Mouse (Mus musculus): ENCODE data around the gene Cwc25.
"Not testable (repeated sequence)": the region's sequence is repeated elsewhere in the genome, so short reads cannot be mapped to it uniquely, and the experiment has no call there.

Cwc25 gene

GRCm38 (mm10) chr11:97771410-97771809 lies 5.1 kb upstream of the Cwc25 start:
- DNase-seq = no peak

- no peak for DNase-seq
Measured at GRCm38 (mm10) chr11:97769704-97770103, 3.3 kb upstream of the Cwc25 start.

DNA sequence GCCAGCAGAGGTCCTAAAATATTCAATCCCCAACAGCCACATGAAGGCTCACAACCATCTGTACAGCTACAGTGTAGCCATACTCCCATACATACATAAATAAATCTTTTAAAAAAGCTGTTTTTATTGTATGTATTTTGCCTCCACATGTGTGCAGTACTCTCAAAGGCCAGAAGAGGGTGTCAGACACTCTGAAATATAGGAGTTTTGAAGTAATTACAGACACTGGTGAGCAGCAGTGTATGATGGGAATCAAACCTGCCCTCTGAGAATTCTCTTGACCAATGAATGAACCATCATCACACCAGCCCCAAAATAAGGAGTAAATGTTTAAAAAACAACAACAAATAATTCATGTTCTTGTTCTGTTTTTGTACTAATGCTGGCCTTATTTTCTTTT lies 4.7 kb downstream of the Cwc25 start:
- no peak for DNase-seq

GRCm38 (mm10) chr11:97758942-97759341 lies 7.4 kb downstream of the Cwc25 start:
- no peak for DNase-seq

GRCm38 (mm10) chr11:97758125-97758524 lies 8.2 kb downstream of the Cwc25 start:
- no peak for DNase-seq

DNA sequence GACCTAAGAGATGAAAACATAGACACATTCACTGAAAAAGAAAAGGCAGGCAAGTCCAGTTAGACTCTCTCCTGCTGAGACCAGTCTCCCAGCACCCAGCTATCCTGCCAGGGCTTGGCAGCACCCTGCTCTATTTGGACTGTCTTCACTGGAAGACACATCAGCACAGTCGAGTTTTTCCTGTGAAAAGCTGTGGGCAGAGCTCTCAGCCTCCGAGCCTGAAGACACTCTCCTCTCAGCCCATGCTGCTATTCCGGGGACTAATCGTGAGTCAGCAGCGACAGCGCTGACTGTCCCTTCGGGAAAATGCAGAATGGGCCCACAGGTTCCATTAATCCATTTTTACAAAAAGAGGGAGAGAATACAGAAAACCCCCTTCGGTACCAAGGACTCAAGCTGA lies 13.1 kb downstream of the Cwc25 start:
- DNase-seq = no peak

DNA sequence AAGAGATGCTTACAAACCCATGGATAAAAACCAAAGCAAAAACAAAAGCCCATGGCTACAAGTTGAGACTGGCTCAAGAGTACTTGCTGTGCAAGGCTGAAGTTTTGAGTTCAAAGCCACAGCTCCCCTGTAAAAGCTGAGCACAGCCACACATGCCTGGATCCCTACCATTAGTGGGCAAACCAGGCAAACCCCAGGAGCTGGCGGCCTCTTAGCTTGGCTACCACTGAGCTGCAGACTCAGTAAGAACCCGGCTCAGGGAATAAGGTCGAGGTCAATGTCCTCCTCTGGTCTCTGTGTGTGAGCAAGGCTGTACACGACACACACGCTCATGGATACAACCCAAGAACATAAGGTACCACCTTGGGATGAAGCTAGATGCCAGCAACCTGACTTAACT lies 17.9 kb downstream of the Cwc25 start:
- DNase-seq = no peak

DNA sequence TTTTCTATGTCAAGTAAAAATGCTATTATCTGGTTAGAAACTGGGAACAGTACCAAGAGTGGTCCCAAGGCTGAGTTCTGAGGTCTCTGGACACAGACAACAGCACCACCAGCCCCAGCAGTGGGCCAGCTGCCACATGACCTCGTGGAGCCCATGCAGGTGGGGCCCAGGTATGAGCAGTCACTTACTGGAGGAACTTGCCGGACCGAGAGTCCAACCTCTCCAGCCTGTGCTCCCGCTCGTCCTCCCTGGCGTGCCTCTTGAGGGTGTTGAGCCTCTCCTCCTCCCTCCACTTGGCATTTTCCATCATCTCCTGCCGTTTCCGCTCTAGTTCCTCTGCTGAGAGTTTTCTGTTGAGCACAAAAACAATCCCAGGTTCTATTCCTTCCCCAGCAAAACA lies 18.6 kb downstream of the Cwc25 start:
- no peak for DNase-seq

DNA sequence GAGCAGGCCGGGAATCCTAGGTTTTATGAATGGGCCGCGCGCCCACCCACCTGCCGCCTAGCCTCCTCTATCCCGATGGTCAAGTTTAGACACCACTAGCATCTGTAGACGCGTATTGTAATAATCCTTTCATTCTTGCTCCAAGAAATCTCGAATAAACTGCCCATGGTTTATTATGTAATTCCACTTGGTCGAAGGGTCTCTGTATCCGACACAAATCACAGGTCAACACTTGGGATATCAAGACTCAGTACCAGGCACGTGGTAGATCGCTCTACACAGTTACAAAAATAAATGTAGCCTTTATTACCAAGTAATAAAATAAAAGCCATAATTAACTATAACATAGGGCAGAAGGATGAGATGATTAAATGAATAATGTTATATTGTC lies 21.0 kb downstream of the Cwc25 start:
- DNase-seq = no peak

DNA sequence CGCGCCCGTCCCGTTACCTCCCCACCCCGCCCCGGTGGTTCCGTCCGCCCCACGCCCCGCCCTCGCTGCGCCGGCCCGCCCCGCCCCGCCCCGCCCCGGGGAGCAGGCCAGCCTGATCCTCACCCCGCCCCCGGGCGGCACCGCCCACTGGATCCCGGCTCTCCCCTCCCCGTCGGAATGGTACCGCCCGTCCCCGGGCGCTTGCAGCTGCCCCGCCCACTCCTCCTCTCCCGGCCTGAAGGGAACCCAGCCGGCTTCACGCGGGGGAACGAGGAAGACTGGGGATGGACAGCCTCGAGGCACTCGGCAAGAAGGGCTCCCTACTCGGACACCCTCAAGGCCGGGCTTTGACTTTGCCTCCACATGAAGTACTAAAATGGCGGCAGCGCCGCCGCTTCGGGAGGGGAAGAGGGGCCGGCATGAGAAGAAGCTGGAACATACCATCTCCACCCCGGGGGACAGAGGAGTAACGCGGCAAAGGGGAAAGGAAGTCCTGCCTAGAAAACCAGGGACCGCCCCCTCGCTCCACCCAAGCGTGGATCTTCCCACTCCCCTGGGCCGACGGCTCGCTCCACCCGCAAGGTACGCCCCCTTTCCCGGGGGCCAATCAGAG lies 21.5 kb downstream of the Cwc25 start:
- DNase-seq = peak; percentile 99

DNA sequence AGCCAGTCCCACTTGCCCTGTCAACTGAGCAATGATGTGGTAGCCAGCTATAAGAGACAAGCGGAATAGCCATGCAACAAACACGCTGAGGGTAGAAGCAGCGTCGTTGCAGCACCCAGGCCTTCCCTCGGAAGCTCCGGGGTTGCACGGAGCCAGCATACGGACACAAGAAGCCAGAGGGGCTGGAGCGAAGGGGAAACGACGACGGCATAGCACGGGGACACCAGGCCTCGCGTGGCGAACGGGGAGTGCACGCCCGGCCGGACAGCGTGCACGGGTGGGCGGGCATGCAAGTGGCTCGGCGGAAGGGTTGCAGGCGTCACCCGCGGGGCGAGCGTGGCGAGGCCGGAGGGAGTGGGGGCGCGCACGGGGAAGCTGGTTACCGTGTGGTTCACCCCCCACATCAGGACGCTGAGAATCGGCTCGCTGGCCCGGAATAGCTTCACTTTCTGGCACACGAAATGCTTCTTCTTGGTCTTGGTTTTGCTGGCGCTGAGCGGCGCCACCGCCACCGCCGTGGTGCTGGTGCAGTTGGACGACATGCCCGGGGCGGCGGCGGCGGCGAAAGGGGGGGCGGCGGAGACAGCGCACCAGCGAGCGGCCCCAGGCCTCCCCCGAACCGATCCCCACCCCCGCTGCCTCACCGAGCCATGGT lies 22.2 kb downstream of the Cwc25 start, which contains the start of gene Pip4k2b:
Gene Pip4k2b (minus strand): TSS at position 642 of the 655 bp plus-strand sequence.
- peak in 1 of 2 experiments; percentile 66 for DNase-seq

- DNase-seq = no peak
Measured at GRCm38 (mm10) chr11:97743423-97743822, 22.9 kb downstream of the Cwc25 start.

DNA sequence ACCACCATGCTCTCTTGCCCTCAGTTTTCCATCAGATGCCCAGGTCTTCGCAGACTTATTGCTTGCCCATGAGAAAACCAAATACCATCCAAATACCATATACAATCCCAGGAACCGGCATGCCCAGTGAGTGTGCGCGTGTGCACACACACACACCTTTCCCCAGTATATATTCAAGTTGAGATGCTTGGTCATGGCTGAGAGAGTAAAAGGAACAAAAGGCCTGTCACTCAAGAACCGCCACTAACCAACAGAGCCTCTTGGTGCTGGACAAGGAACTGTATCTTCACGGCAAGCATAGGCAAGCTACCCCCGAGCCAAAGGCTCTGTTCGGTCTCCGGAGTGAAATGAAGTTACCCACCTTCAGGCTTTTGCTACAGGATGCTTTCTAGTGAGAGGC lies 23.8 kb downstream of the Cwc25 start:
- DNase-seq = no peak

DNA sequence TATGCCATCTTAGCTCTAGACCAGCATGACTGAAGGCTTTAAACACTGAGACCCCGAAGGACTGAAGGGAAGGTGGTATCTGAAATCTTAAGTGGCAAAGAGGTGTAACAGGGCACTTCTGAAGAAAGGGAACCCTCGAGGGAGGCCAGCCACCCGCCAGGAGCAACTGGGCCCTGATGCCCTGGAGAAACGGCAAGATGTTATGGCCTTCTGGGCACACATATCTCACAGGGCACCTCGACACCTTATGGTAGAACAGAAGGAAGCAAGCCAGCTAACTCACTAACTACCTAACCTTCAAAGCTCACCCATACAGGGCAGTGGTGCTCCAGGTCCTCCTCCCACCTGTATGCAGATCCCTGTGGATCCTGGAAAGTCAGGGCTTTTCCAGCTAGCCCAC lies 24.2 kb downstream of the Cwc25 start:
- no peak for DNase-seq

DNA sequence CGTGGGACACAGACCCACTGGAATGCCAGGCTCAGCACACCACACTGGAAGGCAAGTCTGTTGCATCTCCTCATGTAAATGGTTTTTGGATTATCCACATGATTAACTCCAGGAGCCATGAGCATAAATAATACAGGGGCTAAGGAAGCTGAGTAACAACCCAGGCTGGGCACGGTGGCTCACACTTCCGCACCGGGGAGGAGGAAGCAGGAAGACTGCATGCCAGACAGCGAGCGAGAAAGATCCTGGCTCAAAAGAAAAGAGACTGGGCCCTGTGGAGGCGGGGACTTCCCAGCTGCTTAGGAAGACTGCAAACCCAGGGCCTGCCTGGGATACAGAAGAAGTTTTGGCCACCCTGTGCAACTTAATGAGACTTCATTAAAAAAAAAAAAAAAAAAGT lies 26.2 kb downstream of the Cwc25 start:
- no peak for DNase-seq

DNA sequence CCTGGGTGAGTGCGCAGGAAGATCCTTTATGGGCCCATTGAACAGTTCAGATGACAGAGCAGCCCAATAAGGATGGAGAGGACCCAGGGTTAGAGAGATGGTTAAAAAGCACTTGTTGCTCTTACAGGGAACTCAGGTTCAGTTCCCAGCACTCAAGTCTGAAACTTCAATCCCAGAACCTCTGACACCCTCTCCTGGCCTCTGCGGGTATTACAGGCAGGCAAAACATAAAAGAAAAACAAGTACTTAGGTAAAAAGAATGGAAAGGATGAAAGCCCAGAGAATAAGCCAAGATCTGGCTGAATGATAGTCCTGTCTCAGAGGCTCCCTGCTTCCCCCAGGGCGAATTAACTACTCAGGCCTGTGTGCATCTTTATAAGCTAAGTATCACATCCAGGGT lies 27.2 kb downstream of the Cwc25 start:
- no peak for DNase-seq

GRCm38 (mm10) chr11:97738703-97739102 lies 27.7 kb downstream of the Cwc25 start:
- DNase-seq = no peak

- no peak for DNase-seq
Measured at GRCm38 (mm10) chr11:97737600-97737999, 28.8 kb downstream of the Cwc25 start.

GRCm38 (mm10) chr11:97736645-97737044 lies 29.7 kb downstream of the Cwc25 start:
- no peak for DNase-seq

- not testable (repeated sequence) for DNase-seq
Measured at GRCm38 (mm10) chr11:97734810-97735209, 31.5 kb downstream of the Cwc25 start.

DNA sequence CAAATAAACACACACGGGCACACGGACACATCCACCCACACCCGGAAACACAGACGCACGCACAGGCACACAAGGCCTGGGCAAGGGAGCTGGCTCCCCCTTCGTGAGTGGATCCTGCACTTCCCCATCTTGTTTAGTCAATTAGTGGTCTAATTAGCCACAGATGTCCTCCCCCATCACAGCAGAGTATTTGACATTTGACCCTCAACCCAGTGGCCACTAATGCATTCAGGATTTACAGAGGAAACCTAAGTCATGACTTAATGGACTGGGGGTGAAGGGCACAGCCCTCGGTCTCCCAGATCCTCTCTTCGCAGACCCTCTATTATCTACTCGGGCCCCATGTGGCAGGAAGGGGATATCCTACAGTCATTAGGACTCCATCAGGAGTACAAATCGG lies 32.7 kb downstream of the Cwc25 start:
- DNase-seq = no peak

DNA sequence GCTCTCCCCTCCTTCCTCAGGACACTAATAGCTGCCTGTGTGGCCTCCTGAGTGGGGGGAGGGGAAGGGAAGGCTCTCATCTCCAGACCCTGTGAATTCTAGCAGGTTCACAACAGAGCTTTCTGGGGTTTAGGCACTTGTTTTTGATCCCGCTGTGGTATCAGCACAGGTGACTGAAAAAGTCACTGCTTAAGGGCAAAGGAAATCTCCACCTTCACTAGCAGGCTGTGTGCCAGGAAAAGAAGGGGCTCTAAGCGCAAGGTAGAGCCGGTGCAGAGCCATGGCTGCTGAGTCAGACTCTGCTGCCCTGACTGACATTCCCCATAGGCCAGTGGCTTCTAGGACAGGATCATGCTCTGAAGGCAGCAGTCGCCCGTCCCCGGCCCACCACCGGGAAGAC lies 37.6 kb downstream of the Cwc25 start:
- no peak for DNase-seq

GRCm38 (mm10) chr11:97728311-97728710 lies 38.0 kb downstream of the Cwc25 start:
- no peak for DNase-seq

- no peak for DNase-seq
Measured at GRCm38 (mm10) chr11:97723709-97724108, 42.6 kb downstream of the Cwc25 start.

GRCm38 (mm10) chr11:97721338-97721737 lies 45.0 kb downstream of the Cwc25 start:
- DNase-seq = no peak
